Mouse (Mus musculus): ENCODE data around the gene Slc48a1. TPM values are rescaled to one million over a fixed set of nuclear protein-coding genes. Genes with fewer than 3 reads are reported as not detected.

Gene Slc48a1
- polyA plus RNA-seq, 1 experiment from 2014 or later: 37.8 TPM

GRCm38 (mm10) chr15:97831242-97831986 lies 53.1 kb downstream of the Slc48a1 start:
- peaks cover 42% of the 10 kb centered on the region for H3K4me1 ChIP-seq
- H3K9ac ChIP-seq (replicated peaks): peak overlapping the region; percentile 98
- peak overlapping the region; percentile 94 for H3K27ac ChIP-seq (replicated peaks)
- peak; percentile 90 for ATAC-seq (ENCODE audit: low FRiP score, low read depth)
- under 1% methylated on average over 58 of the region's 84 CpGs for WGBS
- H3K4me3 ChIP-seq: peak overlapping the region; percentile 96
- H3K4me2 ChIP-seq (replicated peaks): peak overlapping the region; percentile 67
- H3K27me3 ChIP-seq: peaks cover 20% of the 10 kb centered on the region
- no peaks in the 10 kb centered on the region for H3K36me3 ChIP-seq
- no peaks in the 10 kb centered on the region for H3K9me3 ChIP-seq

- peaks cover 20% of the 10 kb centered on the region for H3K27me3 ChIP-seq
- peak overlapping the region; percentile 67 for H3K4me2 ChIP-seq (replicated peaks)
- peak overlapping the region; percentile 96 for H3K4me3 ChIP-seq
- peak overlapping the region; percentile 98 for H3K9ac ChIP-seq (replicated peaks)
- WGBS: 8% methylated on average over 10 of the region's 10 CpGs
- H3K27ac ChIP-seq (replicated peaks): peak overlapping the region; percentile 94
- ATAC-seq (ENCODE audit: low FRiP score, low read depth): no peak; the same call in 1 of the 2 replicates
- no peaks in the 10 kb centered on the region for H3K9me3 ChIP-seq
- peaks cover 37% of the 10 kb centered on the region for H3K4me1 ChIP-seq
- no peaks in the 10 kb centered on the region for H3K36me3 ChIP-seq
These were observed 53.8 kb downstream of the Slc48a1 start for GRCm38 (mm10) chr15:97831987-97832640.

GRCm38 (mm10) chr15:97832764-97833479 lies 54.6 kb downstream of the Slc48a1 start:
- Histone ChIP-seq H3K27me3 (peaks cover 20% of the 10 kb centered on the region), H3K36me3 (no peaks in the 10 kb centered on the region), H3K9me3 (no peaks in the 10 kb centered on the region), H3K4me3 (no peak overlapping the region), H3K4me1 (peaks cover 37% of the 10 kb centered on the region), H3K4me2 (replicated peaks) (no peak overlapping the region), H3K9ac (replicated peaks) (no peak overlapping the region), H3K27ac (replicated peaks) (no peak overlapping the region)
- ATAC-seq (ENCODE audit: low FRiP score, low read depth): no peak
- WGBS: 54% methylated on average over 9 of the region's 9 CpGs

- H3K27ac ChIP-seq (replicated peaks): no peak overlapping the region
- peaks cover 12% of the 10 kb centered on the region for H3K4me1 ChIP-seq
- H3K36me3 ChIP-seq: no peaks in the 10 kb centered on the region
- no peak overlapping the region for H3K4me3 ChIP-seq
- 53% methylated on average over 17 of the region's 17 CpGs for WGBS
- no peak overlapping the region for H3K9ac ChIP-seq (replicated peaks)
- ATAC-seq (ENCODE audit: low FRiP score, low read depth): no peak
- H3K9me3 ChIP-seq: no peaks in the 10 kb centered on the region
- H3K4me2 ChIP-seq (replicated peaks): no peak overlapping the region
- H3K27me3 ChIP-seq: peaks cover 16% of the 10 kb centered on the region
These were observed 58.0 kb downstream of the Slc48a1 start for GRCm38 (mm10) chr15:97836153-97836893.

GRCm38 (mm10) chr15:97836894-97837247 lies 58.6 kb downstream of the Slc48a1 start:
- no peak overlapping the region for H3K9ac ChIP-seq (replicated peaks)
- no peak overlapping the region for H3K4me2 ChIP-seq (replicated peaks)
- H3K27me3 ChIP-seq: peaks cover 16% of the 10 kb centered on the region
- no peaks in the 10 kb centered on the region for H3K36me3 ChIP-seq
- H3K27ac ChIP-seq (replicated peaks): no peak overlapping the region
- no peak for ATAC-seq (ENCODE audit: low FRiP score, low read depth)
- WGBS: 79% methylated on average over 8 of the region's 8 CpGs
- H3K9me3 ChIP-seq: no peaks in the 10 kb centered on the region
- peaks cover 10% of the 10 kb centered on the region for H3K4me1 ChIP-seq
- no peak overlapping the region for H3K4me3 ChIP-seq

- Histone ChIP-seq H3K4me2 (replicated peaks) (no peak overlapping the region), H3K9me3 (no peaks in the 10 kb centered on the region), H3K9ac (replicated peaks) (no peak overlapping the region), H3K27ac (replicated peaks) (no peak overlapping the region), H3K36me3 (no peaks in the 10 kb centered on the region), H3K4me3 (no peak overlapping the region), H3K4me1 (peaks cover 3% of the 10 kb centered on the region), H3K27me3 (peaks cover 12% of the 10 kb centered on the region)
- ATAC-seq (ENCODE audit: low FRiP score, low read depth): no peak
- WGBS: 28% methylated on average over 8 of the region's 8 CpGs
These were observed 59.3 kb downstream of the Slc48a1 start for GRCm38 (mm10) chr15:97837491-97838061.

- Histone ChIP-seq H3K36me3 (no peaks in the 10 kb centered on the region), H3K27me3 (peaks cover 11% of the 10 kb centered on the region), H3K4me2 (replicated peaks) (no peak overlapping the region), H3K4me3 (no peak overlapping the region), H3K27ac (replicated peaks) (no peak overlapping the region), H3K9me3 (no peaks in the 10 kb centered on the region), H3K9ac (replicated peaks) (no peak overlapping the region), H3K4me1 (peaks cover 3% of the 10 kb centered on the region)
- ATAC-seq (ENCODE audit: low FRiP score, low read depth): no peak
- 69% methylated on average over 4 of the region's 4 CpGs for WGBS
These were observed 60.1 kb downstream of the Slc48a1 start for GRCm38 (mm10) chr15:97838395-97838794.

- H3K4me3 ChIP-seq: no peak overlapping the region
- H3K9ac ChIP-seq (replicated peaks): no peak overlapping the region
- H3K27me3 ChIP-seq: peaks cover 5% of the 10 kb centered on the region
- no peak for ATAC-seq (ENCODE audit: low FRiP score, low read depth)
- peaks cover 3% of the 10 kb centered on the region for H3K4me1 ChIP-seq
- H3K9me3 ChIP-seq: no peaks in the 10 kb centered on the region
- WGBS: 84% methylated on average over 2 of the region's 2 CpGs
- no peaks in the 10 kb centered on the region for H3K36me3 ChIP-seq
- no peak overlapping the region for H3K4me2 ChIP-seq (replicated peaks)
- H3K27ac ChIP-seq (replicated peaks): no peak overlapping the region
These were observed 60.7 kb downstream of the Slc48a1 start for GRCm38 (mm10) chr15:97839012-97839411.

- no peak for ATAC-seq (ENCODE audit: low FRiP score, low read depth)
- H3K27me3 ChIP-seq: peaks cover 3% of the 10 kb centered on the region
- 69% methylated on average over 4 of the region's 4 CpGs for WGBS
- H3K4me1 ChIP-seq: peaks cover 3% of the 10 kb centered on the region
- H3K9me3 ChIP-seq: no peaks in the 10 kb centered on the region
- H3K4me3 ChIP-seq: no peak overlapping the region
- no peak overlapping the region for H3K27ac ChIP-seq (replicated peaks)
- H3K4me2 ChIP-seq (replicated peaks): no peak overlapping the region
- H3K9ac ChIP-seq (replicated peaks): no peak overlapping the region
- no peaks in the 10 kb centered on the region for H3K36me3 ChIP-seq
These were observed 61.2 kb downstream of the Slc48a1 start for GRCm38 (mm10) chr15:97839473-97839872.

- Histone ChIP-seq H3K27me3 (peaks cover 3% of the 10 kb centered on the region), H3K9me3 (no peaks in the 10 kb centered on the region), H3K27ac (replicated peaks) (no peak overlapping the region), H3K36me3 (no peaks in the 10 kb centered on the region), H3K4me2 (replicated peaks) (no peak overlapping the region), H3K4me1 (peaks cover 3% of the 10 kb centered on the region), H3K4me3 (no peak overlapping the region), H3K9ac (replicated peaks) (no peak overlapping the region)
- 45% methylated on average over 3 of the region's 3 CpGs for WGBS
- ATAC-seq (ENCODE audit: low FRiP score, low read depth): no peak
These were observed 61.7 kb downstream of the Slc48a1 start for GRCm38 (mm10) chr15:97839991-97840455.

GRCm38 (mm10) chr15:97840781-97841180 lies 62.5 kb downstream of the Slc48a1 start:
- no peak for ATAC-seq (ENCODE audit: low FRiP score, low read depth)
- no peaks in the 10 kb centered on the region for H3K36me3 ChIP-seq
- no peak overlapping the region for H3K4me2 ChIP-seq (replicated peaks)
- H3K27ac ChIP-seq (replicated peaks): no peak overlapping the region
- H3K4me3 ChIP-seq: no peak overlapping the region
- peaks cover 3% of the 10 kb centered on the region for H3K4me1 ChIP-seq
- H3K9ac ChIP-seq (replicated peaks): no peak overlapping the region
- H3K9me3 ChIP-seq: no peaks in the 10 kb centered on the region
- peaks cover 3% of the 10 kb centered on the region for H3K27me3 ChIP-seq
- 88% methylated on average over 1 of the region's 1 CpGs for whole genome bisulfite sequencing
